Mouse (Mus musculus): ENCODE measurements at regions not wholly inside any gene's neighbourhood (a gene's known extent, or its start where the extent isn't known, plus 50 kb on each side); places are given as distances from the start of the nearest gene placed in this dataset.

GRCm38 (mm10) chr15:68014605-68015305 is 1514.0 kb upstream of the Lrrc6 start:
- no peak for DNase-seq

GRCm38 (mm10) chr15:68011162-68011561 is 1510.5 kb upstream of the Lrrc6 start:
- DNase-seq, result no peak

- DNase-seq, result no peak
Measured at GRCm38 (mm10) chr15:68010189-68010588, 1509.5 kb upstream of the Lrrc6 start.

DNA sequence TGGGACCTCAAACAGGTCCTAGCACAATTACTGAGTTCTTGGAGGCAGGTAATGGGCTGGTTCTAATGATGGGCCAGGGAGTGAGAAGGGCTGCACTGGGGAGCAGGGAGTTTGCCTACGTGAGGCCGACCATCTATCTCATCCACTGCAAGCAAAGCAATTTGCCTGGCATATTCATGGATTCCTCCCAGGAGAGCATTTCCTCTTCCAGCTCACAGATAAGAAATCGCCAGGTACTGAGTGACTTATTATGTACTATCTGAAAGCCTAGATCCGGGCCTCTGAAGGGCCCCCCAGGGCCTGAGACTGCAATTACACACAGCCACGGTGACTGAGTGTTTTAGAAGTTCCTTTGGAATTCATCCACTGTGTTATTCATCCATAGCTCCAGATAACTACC is 1504.1 kb upstream of the Lrrc6 start:
- no peak for DNase-seq

DNA sequence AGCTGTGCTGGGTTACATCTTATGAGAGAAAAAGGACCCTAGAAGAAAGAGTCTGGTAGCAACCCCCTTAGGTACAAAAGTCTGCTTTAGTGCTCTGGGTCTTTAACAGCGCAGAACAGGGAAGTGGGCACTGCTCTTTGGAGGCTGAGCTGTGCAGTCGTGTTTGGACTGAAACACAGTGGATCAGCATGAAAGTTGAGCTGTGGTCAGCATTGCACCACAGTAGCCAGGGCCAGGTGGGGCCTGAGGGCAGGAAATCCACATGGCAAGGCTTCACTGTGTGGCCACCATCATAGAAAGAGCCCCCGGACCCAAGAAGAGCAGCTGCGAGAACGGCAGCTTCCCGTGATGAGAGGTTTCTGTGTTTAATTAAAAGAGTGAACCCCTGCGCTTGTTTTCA is 1495.8 kb upstream of the Lrrc6 start:
- no peak for DNase-seq

DNA sequence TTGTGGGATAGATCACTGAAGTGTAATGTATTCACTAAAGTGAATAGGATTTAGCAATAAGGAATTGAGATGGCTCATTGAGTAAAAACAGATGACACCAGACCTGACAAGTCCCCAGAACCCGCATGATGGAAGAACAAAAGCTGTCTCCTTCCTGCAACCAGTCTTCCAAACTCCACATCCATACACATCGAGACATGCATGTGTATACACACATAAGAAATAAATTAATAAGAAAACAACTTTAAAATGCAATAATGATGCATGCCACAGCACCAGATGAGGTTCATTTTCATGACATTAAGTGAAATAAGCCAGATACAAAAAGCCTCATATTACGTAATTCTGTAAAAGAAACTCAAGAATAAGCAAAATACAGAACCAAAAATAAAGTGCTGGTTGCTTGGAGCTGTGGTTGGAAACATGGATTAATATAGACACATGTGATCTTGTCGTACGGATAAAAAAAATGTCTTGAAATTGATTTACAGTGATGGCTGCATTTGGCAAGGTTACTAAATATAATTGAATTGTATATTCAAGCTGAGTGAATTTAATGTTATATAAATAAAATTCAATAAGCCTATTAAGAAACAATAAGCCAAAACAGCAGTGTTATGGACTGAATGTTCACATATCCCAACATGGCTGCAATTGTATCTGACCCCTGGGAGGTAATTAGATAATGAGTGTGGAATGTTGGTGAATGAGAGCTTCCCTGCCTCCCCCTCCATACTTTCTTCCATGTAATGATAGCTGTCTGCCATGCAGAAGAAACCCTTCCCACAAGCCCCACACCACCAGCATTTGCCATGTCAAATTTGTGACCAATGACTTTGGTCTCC is 1488.9 kb upstream of the Lrrc6 start:
- DNase-seq, result no peak

DNA sequence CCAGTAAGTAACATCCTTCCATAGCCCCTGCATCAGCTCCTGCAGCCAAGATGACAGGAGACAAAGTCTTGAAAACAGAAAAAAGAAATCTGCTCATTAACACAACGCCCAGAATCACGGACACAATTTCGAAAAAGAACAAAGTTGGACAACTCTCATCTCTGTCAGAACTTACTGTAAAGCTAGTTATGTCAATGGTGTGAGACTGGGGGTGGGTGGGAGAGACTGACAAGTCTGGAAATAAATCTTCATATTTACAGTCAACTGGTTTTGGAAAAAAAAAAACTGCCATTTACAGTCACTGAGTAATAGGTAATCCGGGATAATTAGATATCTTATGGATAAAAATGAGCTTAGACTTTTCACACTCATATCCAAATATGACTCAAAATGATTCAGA is 1487.2 kb upstream of the Lrrc6 start:
- no peak for DNase-seq

GRCm38 (mm10) chr15:67983253-67983652 is 1482.5 kb upstream of the Lrrc6 start:
- no peak for DNase-seq

DNA sequence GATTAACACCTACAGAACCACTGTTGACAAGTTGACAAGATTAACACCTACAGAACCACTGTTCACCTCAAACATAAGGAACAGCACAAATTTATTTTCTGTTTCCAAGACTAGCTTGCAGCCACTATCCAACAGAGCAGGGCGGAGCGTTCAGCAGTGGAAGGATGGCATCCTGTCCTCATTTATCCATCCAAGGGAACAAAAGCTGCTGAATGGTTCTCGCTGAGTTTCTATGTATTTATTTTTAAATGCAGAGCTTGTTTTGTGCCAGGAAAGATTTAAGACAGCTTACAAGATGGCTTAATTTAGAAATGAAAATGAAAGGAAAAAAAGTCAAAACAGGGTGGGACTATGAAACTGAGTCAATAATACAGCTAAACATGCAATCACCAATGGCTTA is 1481.2 kb upstream of the Lrrc6 start:
- DNase-seq, result no peak

DNA sequence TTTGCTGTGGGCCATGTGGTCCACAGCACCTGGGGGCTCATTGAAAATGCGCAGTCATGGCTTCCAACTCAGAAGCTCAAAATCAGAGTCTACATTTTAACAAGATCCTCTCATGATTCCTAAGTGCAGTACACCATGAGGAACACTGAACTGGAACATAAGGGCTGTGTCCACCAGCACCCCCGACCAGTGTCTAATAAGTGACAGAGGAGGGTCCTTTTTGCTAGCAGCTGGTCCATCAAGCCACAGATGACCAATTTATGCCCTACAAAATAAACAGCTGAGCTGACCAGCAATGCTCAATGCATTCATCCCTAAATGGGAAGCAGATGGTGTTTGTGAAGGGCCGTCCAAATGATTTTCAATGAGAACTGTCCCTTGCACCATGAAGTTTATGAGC is 1478.7 kb upstream of the Lrrc6 start:
- no peak for DNase-seq

- DNase-seq, result no peak
Measured at GRCm38 (mm10) chr15:67977210-67977609, 1476.5 kb upstream of the Lrrc6 start.

- no peak for DNase-seq
Measured at GRCm38 (mm10) chr15:67971998-67972397, 1471.3 kb upstream of the Lrrc6 start.

- DNase-seq, result no peak
Measured at GRCm38 (mm10) chr15:67954216-67954615, 1453.5 kb upstream of the Lrrc6 start.

GRCm38 (mm10) chr15:67950281-67951040 is 1449.8 kb upstream of the Lrrc6 start:
- DNase-seq, result peak; percentile 35

- no peak for DNase-seq
Measured at GRCm38 (mm10) chr15:67944330-67945082, 1443.8 kb upstream of the Lrrc6 start.

DNA sequence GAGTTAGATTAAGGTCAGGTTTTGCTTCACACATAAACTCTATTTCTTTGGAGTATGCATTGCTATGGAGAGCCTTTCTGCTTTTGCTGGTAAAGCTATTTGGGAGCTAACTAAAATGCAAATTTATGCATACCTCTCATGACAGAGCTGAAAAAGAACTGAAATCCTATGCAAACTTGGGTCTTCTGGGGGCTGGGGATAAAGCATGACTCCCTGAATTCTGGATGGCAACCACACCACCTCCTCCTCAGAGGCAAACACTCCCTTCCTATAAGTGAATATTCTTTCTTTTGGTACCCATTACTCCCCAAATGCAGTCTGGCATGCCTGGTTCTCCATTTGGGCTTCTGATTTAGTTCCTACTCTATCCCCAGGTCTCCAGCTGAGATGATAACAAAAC is 1442.3 kb upstream of the Lrrc6 start:
- no peak for DNase-seq

- no peak for DNase-seq
Measured at GRCm38 (mm10) chr15:67940510-67940909, 1439.8 kb upstream of the Lrrc6 start.

GRCm38 (mm10) chr15:67924885-67925284 is 1424.2 kb upstream of the Lrrc6 start:
- no peak for DNase-seq

DNA sequence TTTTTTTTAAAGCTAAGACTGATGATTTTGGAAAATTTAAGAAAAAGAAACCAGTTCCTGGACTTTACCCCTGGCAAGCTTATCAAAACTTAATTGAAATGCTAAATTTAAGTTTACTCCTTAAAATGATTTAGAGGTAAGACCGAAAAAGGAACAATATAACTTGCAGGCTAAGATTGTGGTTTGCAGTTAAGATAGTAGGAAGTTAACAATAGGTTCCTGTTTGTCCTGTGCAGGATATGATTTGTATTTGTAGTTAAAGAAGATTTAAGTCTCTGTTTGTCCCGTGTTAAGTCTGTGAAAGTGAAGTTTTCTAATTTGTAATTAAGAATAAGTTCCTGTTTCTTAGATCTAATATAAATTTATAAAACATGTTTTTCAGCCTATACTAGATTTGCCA is 1406.3 kb upstream of the Lrrc6 start:
- DNase-seq, result no peak

GRCm38 (mm10) chr15:67905279-67905678 is 1404.6 kb upstream of the Lrrc6 start:
- no peak for DNase-seq

GRCm38 (mm10) chr15:67904646-67905045 is 1403.9 kb upstream of the Lrrc6 start:
- DNase-seq, result no peak

DNA sequence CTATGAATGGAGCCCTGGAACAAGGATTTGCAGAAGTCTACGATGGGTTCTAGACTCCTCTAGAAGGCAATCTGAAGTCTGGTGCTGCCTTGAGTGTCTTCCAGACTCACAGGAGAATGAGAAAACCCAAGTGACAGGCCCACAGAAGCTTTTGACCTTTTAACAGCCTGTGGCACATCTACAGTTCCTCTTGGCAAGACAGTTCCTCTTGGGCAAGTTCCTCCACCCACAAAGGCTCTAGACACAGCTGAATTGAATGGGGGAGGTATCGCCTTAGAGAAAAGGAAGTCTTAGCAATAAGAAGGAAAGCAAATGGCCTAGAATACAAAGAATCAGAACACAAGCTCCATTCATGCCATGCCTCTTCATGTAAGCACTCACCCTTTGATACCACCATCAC is 1402.3 kb upstream of the Lrrc6 start:
- no peak for DNase-seq

GRCm38 (mm10) chr15:67901191-67901601 is 1400.5 kb upstream of the Lrrc6 start:
- no peak for DNase-seq
